Mouse (Mus musculus) lung, adult 2 months (tissue): Measurements from ENCODE around the gene Sipa1l2.

Experiments
- CTCF ChIP-seq: fragments of 200-500 bp; IDR thresholded peaks from 2 replicates; pipeline ENCODE4 v1.5.1; 2011; ENCODE audit warnings: mild to moderate bottlenecking, low read length, control low read depth; ENCODE audit not compliant: insufficient read depth
- POLR2A ChIP-seq: fragments of 200-500 bp; IDR thresholded peaks from 2 replicates; pipeline ENCODE4 v1.6.1; 2011; ENCODE audit warnings: low read depth, mild to moderate bottlenecking, control low read depth, low read length, borderline replicate concordance; ENCODE audit errors: extremely low read depth

DNA sequence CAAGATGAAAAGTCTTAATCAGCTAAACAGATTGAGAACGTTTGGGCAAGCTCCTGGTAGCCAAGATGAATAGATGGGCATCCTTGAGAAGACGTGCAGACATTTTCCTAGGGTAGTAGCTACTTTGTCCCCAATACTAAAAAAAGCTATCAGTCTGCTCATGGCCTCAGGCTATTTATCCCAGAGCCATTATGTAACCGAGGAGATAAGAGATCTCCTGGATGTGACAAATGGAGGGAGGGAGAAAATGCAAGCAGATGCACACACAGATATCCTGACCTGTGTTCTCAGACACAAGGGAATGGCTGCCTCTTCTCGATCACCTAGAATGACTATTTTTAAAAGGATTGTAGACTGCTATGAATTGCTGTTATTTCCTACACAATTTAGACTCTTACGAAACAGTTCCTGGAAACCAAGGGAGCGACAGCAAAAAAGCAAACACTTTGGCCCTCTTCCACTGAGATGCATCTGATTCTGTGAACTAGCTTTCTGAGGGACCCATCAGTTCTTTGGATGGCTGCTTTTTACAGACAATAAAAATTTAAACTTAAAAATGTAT lies 76.3 kb downstream of the Sipa1l2 start:
- TF ChIP-seq CTCF (no peak), POLR2A (no peak)
